Mouse (Mus musculus): ENCODE results near the gene Mcat. TPM values are rescaled to one million over a fixed set of nuclear protein-coding genes. Genes with fewer than 3 reads are reported as not detected.
A peak's percentile ranks its signal among the peaks of the same experiment; 100 is the strongest.
"Not testable (repeated sequence)": the region's sequence is repeated elsewhere in the genome, so short reads cannot be mapped to it uniquely, and the experiment has no call there.

The Mcat gene
- polyA plus RNA-seq, 1 experiment from 2014 or later: 42.5 TPM

GRCm38 (mm10) chr15:83509950-83510804 lies 53.4 kb downstream of the Mcat start:
- H3K36me3 ChIP-seq (replicated peaks; ENCODE audit: control insufficient read depth, insufficient read depth, low read depth, low read length): no peaks in the 10 kb centered on the region
- H3K9me3 ChIP-seq (replicated peaks; ENCODE audit: control insufficient read depth, low read length): no peaks in the 10 kb centered on the region
- peak overlapping the region; percentile 51 for H3K4me3 ChIP-seq (ENCODE audit: low read depth, low read length)
- no peak for DNase-seq (ENCODE audit: low spot score)
- H3K9ac ChIP-seq (replicated peaks; ENCODE audit: low read length): peak overlapping the region; percentile 48
- H3K4me2 ChIP-seq (ENCODE audit: low read depth, low read length): peak overlapping the region; percentile 50
- no peak overlapping the region for H3K27ac ChIP-seq (replicated peaks; ENCODE audit: low read depth, low read length)
- H3K4me1 ChIP-seq (ENCODE audit: control insufficient read depth, insufficient read depth, low read length): no peaks in the 10 kb centered on the region
- no peaks in the 10 kb centered on the region for H3K27me3 ChIP-seq (ENCODE audit: control insufficient read depth, insufficient read depth, low read length)
- peak; percentile 83 for ATAC-seq (replicated peaks; ENCODE audit: insufficient number of reproducible peaks, low FRiP score, low TSS enrichment, low read depth)
- 25% methylated on average over 17 of the region's 17 CpGs for WGBS

DNA sequence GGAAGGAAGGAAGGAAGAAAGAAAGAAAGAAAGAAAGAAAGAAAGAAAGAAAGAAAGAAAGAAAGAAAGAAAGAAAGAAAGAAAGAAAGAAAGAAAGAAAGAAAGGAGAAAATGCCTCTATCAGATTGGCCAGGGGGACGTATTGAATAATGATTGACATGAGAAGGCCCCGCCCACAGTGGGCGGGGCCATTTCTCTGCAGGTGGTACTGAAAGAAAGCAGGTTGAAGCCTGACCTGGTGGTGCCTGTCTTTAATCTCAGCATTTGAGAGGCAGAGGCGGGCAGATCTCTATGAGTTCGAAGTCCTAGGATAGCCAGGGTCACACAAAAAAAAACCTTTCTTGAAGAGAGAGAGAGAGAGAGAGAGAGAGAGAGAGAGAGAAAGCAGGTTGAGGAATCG lies 62.1 kb downstream of the Mcat start:
- not testable (repeated sequence) for DNase-seq (ENCODE audit: low spot score); ATAC-seq (replicated peaks; ENCODE audit: insufficient number of reproducible peaks, low FRiP score, low TSS enrichment, low read depth); H3K9me3 ChIP-seq (replicated peaks; ENCODE audit: control insufficient read depth, low read length); H3K27me3 ChIP-seq (ENCODE audit: control insufficient read depth, insufficient read depth, low read length); H3K4me3 ChIP-seq (ENCODE audit: low read depth, low read length); H3K4me2 ChIP-seq (ENCODE audit: low read depth, low read length); H3K27ac ChIP-seq (replicated peaks; ENCODE audit: low read depth, low read length); H3K9ac ChIP-seq (replicated peaks; ENCODE audit: low read length); H3K36me3 ChIP-seq (replicated peaks; ENCODE audit: control insufficient read depth, insufficient read depth, low read depth, low read length); H3K4me1 ChIP-seq (ENCODE audit: control insufficient read depth, insufficient read depth, low read length)
- WGBS: 79% methylated on average over 6 of the region's 6 CpGs

DNA sequence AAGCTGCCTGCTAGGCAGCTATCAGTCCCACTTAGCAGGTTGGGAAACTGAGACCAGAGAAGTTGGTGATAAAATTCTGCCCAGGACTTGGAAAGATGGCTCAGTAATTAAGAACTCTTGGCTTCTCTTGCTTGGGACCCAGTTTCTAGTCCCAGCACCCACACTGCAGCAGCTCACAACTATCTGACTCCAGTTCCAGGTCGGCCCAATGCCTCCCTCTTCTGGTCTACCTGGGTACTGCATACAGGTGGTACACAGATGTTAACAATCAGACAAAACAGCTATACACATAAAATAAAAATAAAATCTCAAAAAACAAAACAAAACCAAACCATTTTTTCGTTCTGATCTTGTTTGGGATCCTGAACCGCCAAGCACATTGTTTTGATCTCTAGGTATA lies 63.2 kb downstream of the Mcat start:
- Histone ChIP-seq H3K9me3 (replicated peaks; ENCODE audit: control insufficient read depth, low read length) (no peaks in the 10 kb centered on the region), H3K4me3 (ENCODE audit: low read depth, low read length) (no peak overlapping the region), H3K27me3 (ENCODE audit: control insufficient read depth, insufficient read depth, low read length) (no peaks in the 10 kb centered on the region), H3K27ac (replicated peaks; ENCODE audit: low read depth, low read length) (no peak overlapping the region), H3K9ac (replicated peaks; ENCODE audit: low read length) (no peak overlapping the region), H3K36me3 (replicated peaks; ENCODE audit: control insufficient read depth, insufficient read depth, low read depth, low read length) (no peaks in the 10 kb centered on the region; the same call in none of the 2 replicates), H3K4me1 (ENCODE audit: control insufficient read depth, insufficient read depth, low read length) (no peaks in the 10 kb centered on the region), H3K4me2 (ENCODE audit: low read depth, low read length) (no peak overlapping the region)
- WGBS: 60% methylated on average over 3 of the region's 3 CpGs
- DNase-seq (ENCODE audit: low spot score) (no peak), ATAC-seq (replicated peaks; ENCODE audit: insufficient number of reproducible peaks, low FRiP score, low TSS enrichment, low read depth) (no peak)

- no peak for DNase-seq (ENCODE audit: low spot score)
- no peak for ATAC-seq (replicated peaks; ENCODE audit: insufficient number of reproducible peaks, low FRiP score, low TSS enrichment, low read depth)
- Histone ChIP-seq H3K4me2 (ENCODE audit: low read depth, low read length) (no peak overlapping the region), H3K4me1 (ENCODE audit: control insufficient read depth, insufficient read depth, low read length) (no peaks in the 10 kb centered on the region), H3K9me3 (replicated peaks; ENCODE audit: control insufficient read depth, low read length) (no peaks in the 10 kb centered on the region), H3K27ac (replicated peaks; ENCODE audit: low read depth, low read length) (no peak overlapping the region), H3K9ac (replicated peaks; ENCODE audit: low read length) (no peak overlapping the region), H3K4me3 (ENCODE audit: low read depth, low read length) (no peak overlapping the region), H3K36me3 (replicated peaks; ENCODE audit: control insufficient read depth, insufficient read depth, low read depth, low read length) (no peaks in the 10 kb centered on the region; the same call in none of the 2 replicates), H3K27me3 (ENCODE audit: control insufficient read depth, insufficient read depth, low read length) (no peaks in the 10 kb centered on the region)
- 90% methylated on average over 10 of the region's 10 CpGs for WGBS
These were observed 64.3 kb downstream of the Mcat start for GRCm38 (mm10) chr15:83499211-83499755.

GRCm38 (mm10) chr15:83497299-83497698 lies 66.3 kb downstream of the Mcat start:
- Histone ChIP-seq H3K27ac (replicated peaks; ENCODE audit: low read depth, low read length) (no peak overlapping the region), H3K36me3 (replicated peaks; ENCODE audit: control insufficient read depth, insufficient read depth, low read depth, low read length) (no peaks in the 10 kb centered on the region; the same call in none of the 2 replicates), H3K4me1 (ENCODE audit: control insufficient read depth, insufficient read depth, low read length) (no peaks in the 10 kb centered on the region), H3K9me3 (replicated peaks; ENCODE audit: control insufficient read depth, low read length) (no peaks in the 10 kb centered on the region), H3K9ac (replicated peaks; ENCODE audit: low read length) (no peak overlapping the region), H3K4me2 (ENCODE audit: low read depth, low read length) (no peak overlapping the region), H3K27me3 (ENCODE audit: control insufficient read depth, insufficient read depth, low read length) (no peaks in the 10 kb centered on the region), H3K4me3 (ENCODE audit: low read depth, low read length) (no peak overlapping the region)
- DNase-seq (ENCODE audit: low spot score) (no peak), ATAC-seq (replicated peaks; ENCODE audit: insufficient number of reproducible peaks, low FRiP score, low TSS enrichment, low read depth) (no peak)
- 93% methylated on average over 6 of the region's 6 CpGs for WGBS

Small RNA genes within 50 kb of the gene (microRNA-seq; reads per million reads assigned to microRNA genes)
- gene Gm24575 (ENCODE audit: borderline number of aligned reads): not detected

Other genes starting within 250 kb of the Mcat start
- gene Arfgap3, start 213.5 kb downstream of the Mcat start, polyA plus RNA-seq (2014; fragmentation: Nextera tagmentation; extraction: Ambion mirVana): 37.0 and 40.8 TPM in 2 replicates
- gene Pacsin2, start 99.2 kb downstream of the Mcat start, polyA plus RNA-seq (2014; fragmentation: Nextera tagmentation; extraction: Ambion mirVana): 41.7 and 41.9 TPM in 2 replicates
- 18.1 and 19.8 TPM in 2 replicates for gene Ttll1, start 52.9 kb downstream of the Mcat start, polyA plus RNA-seq (2014; fragmentation: Nextera tagmentation; extraction: Ambion mirVana)
- gene Bik, start 36.9 kb downstream of the Mcat start, polyA plus RNA-seq (2014; fragmentation: Nextera tagmentation; extraction: Ambion mirVana): 2.7 and 3.0 TPM in 2 replicates
- gene Tspo, start 195 bp downstream of the Mcat start, polyA plus RNA-seq (2014; fragmentation: Nextera tagmentation; extraction: Ambion mirVana): 24.7 and 32.5 TPM in 2 replicates
- gene Ttll12, start 31.4 kb upstream of the Mcat start, polyA plus RNA-seq (2014; fragmentation: Nextera tagmentation; extraction: Ambion mirVana): 48.6 and 54.4 TPM in 2 replicates
- gene Scube1, start 161.2 kb upstream of the Mcat start, polyA plus RNA-seq (2014; fragmentation: Nextera tagmentation; extraction: Ambion mirVana): 30.2 and 32.8 TPM in 2 replicates
- 6.3 and 6.9 TPM in 2 replicates for gene Mpped1, start 215.7 kb upstream of the Mcat start, polyA plus RNA-seq (2014; fragmentation: Nextera tagmentation; extraction: Ambion mirVana)

Data from embryonic facial prominence, embryonic 11.5 days (tissue).